ENCODE assay signal across 39 mouse cellular contexts in the genomic region with DNA sequence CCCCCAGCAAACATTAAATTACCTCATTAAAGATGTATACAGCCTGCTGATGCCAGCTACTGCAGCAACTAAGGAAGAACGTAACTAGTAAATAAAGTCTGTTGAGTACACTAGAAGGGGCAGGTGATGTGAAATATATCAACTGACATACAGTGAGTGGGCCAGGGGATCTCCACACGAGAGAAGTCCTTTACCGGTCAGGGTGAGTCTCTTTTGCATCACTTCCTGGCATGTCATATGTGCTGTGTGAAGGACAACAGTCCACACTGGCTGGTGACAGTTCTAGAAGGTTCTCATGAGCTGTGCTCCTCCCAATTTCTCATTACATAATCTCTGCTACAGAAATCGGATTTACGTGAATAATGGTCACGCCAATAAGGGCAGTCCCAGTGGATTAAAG. TPM values are rescaled to one million over a fixed set of nuclear protein-coding genes. Genes with fewer than 3 reads are reported as not detected.
"Had no signal": no experiment of that assay in that cellular context is flagged by ENCODE, and none has a peak within 500 bp of the region (broad histone marks: within the 10 kb centered on the region; RNA-seq: fewer than 3 reads in every experiment).

No protein-coding gene starts in this region.

- DNase-seq: gastrocnemius, adult 2 months; gastrocnemius, postnatal 10 days; gastrocnemius, postnatal 25 days; heart, adult 18-20 months; heart, postnatal 10 days; heart, postnatal 4 days; kidney, adult 18-20 months; kidney, adult 8-10 months; kidney, postnatal 10 days; kidney, postnatal 36 days; liver; liver, embryonic 13.5 days had no signal

- ATAC-seq: hindbrain, embryonic 16.5 days; intestine, embryonic 15.5 days; intestine, postnatal 0 days had no signal

RNA-seq across cellular contexts. Expression of gene Enthd1, which starts 27.8 kb away (rescaled TPM):
- total RNA-seq: gastrocnemius, adult 2 months; gastrocnemius, postnatal 10 days; gastrocnemius, postnatal 25 days; gastrocnemius, postnatal 4 days; granulocyte monocyte progenitor cell, adult 5-6 weeks; heart, adult 18-20 months; heart, adult 8-10 months; heart, postnatal 10 days; heart, postnatal 25 days; heart, postnatal 4 days; layer of hippocampus, adult 18-20 months; layer of hippocampus, adult 8-10 months; layer of hippocampus, postnatal 10 days; layer of hippocampus, postnatal 25 days; left cerebral cortex, adult 2 months; left cerebral cortex, postnatal 36 days had no signal
- polyA plus RNA-seq: heart, embryonic 10.5 days; heart, embryonic 12.5 days; heart, embryonic 14.5 days; heart, embryonic 16.5 days; hindbrain, embryonic 10.5 days; hindbrain, embryonic 12.5 days; hindbrain, embryonic 14.5 days; hindbrain, embryonic 16.5 days; intestine, embryonic 15.5 days; intestine, postnatal 0 days; kidney, embryonic 14.5 days; kidney, embryonic 16.5 days; large intestine, adult 2 months; limb, embryonic 10.5 days; limb, embryonic 12.5 days; liver, embryonic 11.5 days; liver, embryonic 13.5 days; liver, embryonic 15.5 days had no signal
